Mouse (Mus musculus) MEL (cell line): Measurements from ENCODE around the gene Pcp4. TPM values are rescaled to one million over a fixed set of nuclear protein-coding genes. Genes with fewer than 3 reads are reported as not detected.

Experiments
- DNase-seq: peaks from one replicate; pipeline ENCODE4 v3.0.0; 2011; ENCODE audit warnings: low read depth, low spot score
- H3K27ac ChIP-seq: 2 replicates; pipeline ENCODE4 v1.5.1; 2012; ENCODE audit warnings: low read depth, mild to moderate bottlenecking, control low read depth, low read length, moderate library complexity; ENCODE audit not compliant: control insufficient read depth
- H3K27me3 ChIP-seq, 2 experiments: fragments of 150-350 bp in 1 of 2; sonication (generic) in 1 of 2; 2 replicates each; pipeline ENCODE4 v1.6.1; 2012; ENCODE audit warnings: low read length in 2 of 2, mild to moderate bottlenecking in 2 of 2, improper control_type of control experiment in 1 of 2, moderate library complexity in 1 of 2; ENCODE audit not compliant: insufficient read depth in 2 of 2, control insufficient read depth in 1 of 2
- H3K36me3 ChIP-seq, 2 experiments: 2 replicates each; pipeline ENCODE4 v1.6.1; 2012 to 2014; ENCODE audit warnings: low read length in 2 of 2, improper control_type of control experiment in 1 of 2, inconsistent platforms in 1 of 2, mild to moderate bottlenecking in 1 of 2; ENCODE audit not compliant: insufficient read depth in 2 of 2, control insufficient read depth in 1 of 2
- H3K4me1 ChIP-seq, 2 experiments: fragments of 150-350 bp in 1 of 2; sonication (generic) in 1 of 2; 2 replicates each; pipeline ENCODE4 v1.6.1; 2012; ENCODE audit warnings: low read length in 2 of 2, improper control_type of control experiment in 1 of 2, mild to moderate bottlenecking in 1 of 2; ENCODE audit not compliant: insufficient read depth in 2 of 2, control insufficient read depth in 1 of 2
- H3K4me3 ChIP-seq, 2 experiments: fragments of 150-350 bp in 1 of 2; sonication (generic) in 1 of 2; 2 replicates each; pipeline ENCODE4 v1.5.1; 2012; ENCODE audit warnings: low read depth in 2 of 2, low read length in 2 of 2, mild to moderate bottlenecking in 2 of 2, moderate library complexity in 2 of 2, control low read depth in 1 of 2, improper control_type of control experiment in 1 of 2; ENCODE audit not compliant: control insufficient read depth in 1 of 2, insufficient read depth in 1 of 2
- H3K79me2 ChIP-seq: 2 replicates; pipeline ENCODE4 v1.6.1; 2012; ENCODE audit warnings: mild to moderate bottlenecking, low read length, moderate library complexity; ENCODE audit not compliant: control insufficient read depth, poor library complexity, insufficient read depth
- H3K9ac ChIP-seq: 2 replicates; pipeline ENCODE4 v1.6.1; 2012; ENCODE audit warnings: low read depth, mild to moderate bottlenecking, control low read depth, low read length, moderate library complexity; ENCODE audit not compliant: control insufficient read depth, poor library complexity, severe bottlenecking
- H3K9me3 ChIP-seq: fragments of 150-350 bp; sonication (generic); replicated peaks from 2 replicates; pipeline ENCODE4 v1.6.1; 2012; ENCODE audit warnings: mild to moderate bottlenecking, low read length, improper control_type of control experiment, moderate library complexity; ENCODE audit not compliant: insufficient read depth
- BHLHE40 ChIP-seq: IDR thresholded peaks from 2 replicates; pipeline ENCODE4 v1.6.1; 2012; ENCODE audit warnings: low read depth, mild to moderate bottlenecking, inconsistent platforms, low read length, improper control_type of control experiment, borderline replicate concordance
- CHD2 ChIP-seq: IDR thresholded peaks from 2 replicates; pipeline ENCODE4 v1.6.1; 2011; ENCODE audit warnings: low read length, improper control_type of control experiment
- CTCF ChIP-seq, 3 experiments: IDR thresholded peaks in 2 of 3; conservative IDR thresholded peaks in 1 of 3; 2 replicates each; pipeline ENCODE4 v1.5.1; 2011 to 2012; ENCODE audit warnings: low read length in 3 of 3, low read depth in 2 of 3, mild to moderate bottlenecking in 2 of 3, improper control_type of control experiment in 1 of 3, inconsistent platforms in 1 of 3, mixed read lengths in 1 of 3, moderate library complexity in 1 of 3; ENCODE audit not compliant: control insufficient read depth in 1 of 3, insufficient read depth in 1 of 3, poor library complexity in 1 of 3, severe bottlenecking in 1 of 3
- E2F4 ChIP-seq: IDR thresholded peaks from 2 replicates; pipeline ENCODE4 v1.6.1; 2011; ENCODE audit warnings: low read depth, low read length, improper control_type of control experiment, borderline replicate concordance
- ELF1 ChIP-seq: IDR thresholded peaks from 2 replicates; pipeline ENCODE4 v1.6.1; 2014; ENCODE audit warnings: low read depth, mild to moderate bottlenecking, inconsistent platforms, low read length, improper control_type of control experiment, moderate library complexity
- EP300 ChIP-seq, 2 experiments: IDR thresholded peaks; 2 replicates each; pipeline ENCODE4 v1.6.1; 2011; ENCODE audit warnings: improper control_type of control experiment in 2 of 2, low read length in 2 of 2, low read depth in 1 of 2, mild to moderate bottlenecking in 1 of 2
- GABPA ChIP-seq: IDR thresholded peaks from 2 replicates; pipeline ENCODE4 v1.6.1; 2012; ENCODE audit warnings: low read depth, mild to moderate bottlenecking, inconsistent platforms, low read length, improper control_type of control experiment, moderate library complexity
- GATA1 ChIP-seq: IDR thresholded peaks from 2 replicates; pipeline ENCODE4 v1.6.1; 2011; ENCODE audit warnings: low read depth, low read length, improper control_type of control experiment
- HCFC1 ChIP-seq: IDR thresholded peaks from 2 replicates; pipeline ENCODE4 v1.6.1; 2012; ENCODE audit warnings: low read depth, mild to moderate bottlenecking, inconsistent platforms, low read length, improper control_type of control experiment, moderate library complexity
- JUND ChIP-seq: IDR thresholded peaks from 2 replicates; pipeline ENCODE4 v1.6.1; 2011; ENCODE audit warnings: low read depth, mild to moderate bottlenecking, improper control_type of control experiment, low read length
- MAX ChIP-seq: IDR thresholded peaks from 2 replicates; pipeline ENCODE4 v1.6.1; 2011; ENCODE audit warnings: low read length, improper control_type of control experiment
- MAZ ChIP-seq: IDR thresholded peaks from 2 replicates; pipeline ENCODE4 v1.6.1; 2012; ENCODE audit warnings: low read depth, mild to moderate bottlenecking, inconsistent platforms, low read length, improper control_type of control experiment
- MEF2A ChIP-seq: IDR thresholded peaks from 2 replicates; pipeline ENCODE4 v1.6.1; 2014; ENCODE audit warnings: low read depth, mild to moderate bottlenecking, inconsistent platforms, low read length, improper control_type of control experiment; ENCODE audit not compliant: poor library complexity, insufficient replicate concordance, severe bottlenecking; ENCODE audit errors: extremely low read depth
- MXI1 ChIP-seq: IDR thresholded peaks from 2 replicates; pipeline ENCODE4 v1.6.1; 2011; ENCODE audit warnings: mild to moderate bottlenecking, low read depth, low read length, improper control_type of control experiment
- SIN3A ChIP-seq: IDR thresholded peaks from 2 replicates; pipeline ENCODE4 v1.6.1; 2012; ENCODE audit warnings: low read length, improper control_type of control experiment, inconsistent platforms
- ZKSCAN1 ChIP-seq: IDR thresholded peaks from 2 replicates; pipeline ENCODE4 v1.6.1; 2012; ENCODE audit warnings: low read depth, mild to moderate bottlenecking, inconsistent platforms, low read length, improper control_type of control experiment, moderate library complexity
- ZNF384 ChIP-seq: IDR thresholded peaks from 2 replicates; pipeline ENCODE4 v1.6.1; 2012; ENCODE audit warnings: low read depth, mild to moderate bottlenecking, inconsistent platforms, low read length, improper control_type of control experiment
- polyA plus RNA-seq, 2 experiments: library from polyadenylated mRNA; stranded (reverse) in 1 of 2; unstranded in 1 of 2; fragments of >175 nt in 1 of 2; fragments of >200 nt in 1 of 2; gene quantifications; 2 replicates each; pipeline versions ENCODE4 v1.2.1 to v1.2.4; 2012; ENCODE audit warnings: low replicate concordance in 2 of 2, low read depth in 1 of 2; ENCODE audit not compliant: insufficient read length in 2 of 2, insufficient read depth in 1 of 2, missing spikeins in 1 of 2
- total RNA-seq: library from RNA; depleted of rRNA; stranded (reverse); fragments of 300-350 nt; gene quantifications from 2 replicates; pipeline ENCODE4 v1.2.3, GENCODE M21; 2012

Pcp4 gene
- total and polyA plus RNA-seq, 3 experiments: not detected

- H3K36me3 ChIP-seq: no peaks in the 10 kb centered on the region
- H3K9me3 ChIP-seq: no peaks in the 10 kb centered on the region
- no peaks in the 10 kb centered on the region for H3K79me2 ChIP-seq
- no peaks in the 10 kb centered on the region for H3K4me1 ChIP-seq
- no peak overlapping the region for H3K9ac ChIP-seq
- H3K27ac ChIP-seq: no peak overlapping the region
- H3K4me3 ChIP-seq: no peak overlapping the region
- DNase-seq: no peak
- H3K27me3 ChIP-seq: no peaks in the 10 kb centered on the region
- TF ChIP-seq ELF1 (no peak), HCFC1 (no peak), MAZ (no peak), CHD2 (no peak), JUND (no peak), EP300 (IDR thresholded peaks at IDR 0.05; ENCODE audit: low read depth in 1 of 2, low read length in 2 of 2) (no peak), MXI1 (no peak), CTCF (IDR thresholded peaks at IDR 0.05 in 2 of 3, conservative IDR thresholded peaks at IDR 0.05 in 1 of 3; ENCODE audit: control insufficient read depth in 1 of 3, insufficient read depth in 1 of 3, low read depth in 2 of 3, low read length in 3 of 3, poor library complexity in 1 of 3, severe bottlenecking in 1 of 3) (no peak)
Observed at GRCm38 (mm10) chr16:96429046-96429445, 38.4 kb upstream of the Pcp4 start.

- Histone ChIP-seq H3K79me2 (no peaks in the 10 kb centered on the region), H3K27me3 (no peaks in the 10 kb centered on the region), H3K27ac (no peak overlapping the region), H3K36me3 (no peaks in the 10 kb centered on the region), H3K9ac (no peak overlapping the region), H3K9me3 (no peaks in the 10 kb centered on the region), H3K4me1 (no peaks in the 10 kb centered on the region), H3K4me3 (no peak overlapping the region)
- TF ChIP-seq SIN3A (no peak), EP300 (IDR thresholded peaks at IDR 0.05; ENCODE audit: low read depth in 1 of 2, low read length in 2 of 2) (no peak), GATA1 (no peak), ZKSCAN1 (no peak), MEF2A (no peak), JUND (no peak), E2F4 (no peak), ZNF384 (no peak), GABPA (no peak), MAX (no peak), BHLHE40 (no peak), MAZ (no peak), HCFC1 (no peak)
- no peak for DNase-seq
Observed at GRCm38 (mm10) chr16:96433266-96433665, 34.1 kb upstream of the Pcp4 start.
